Mouse (Mus musculus): Measurements from ENCODE around the gene Podxl2. TPM values are rescaled to one million over a fixed set of nuclear protein-coding genes. Genes with fewer than 3 reads are reported as not detected.

Podxl2 gene
- polyA plus RNA-seq, 1 experiment from 2014 or later: 10.7 TPM

- peaks cover 13% of the 10 kb centered on the region for H3K4me1 ChIP-seq (replicated peaks; ENCODE audit: control insufficient read depth, insufficient read depth, low read length)
- DNase-seq (ENCODE audit: low spot score) (no peak), ATAC-seq (replicated peaks; ENCODE audit: low FRiP score) (no peak)
- H3K9me3 ChIP-seq (ENCODE audit: control insufficient read depth, low read length): no peaks in the 10 kb centered on the region
- H3K27me3 ChIP-seq (replicated peaks; ENCODE audit: control insufficient read depth, insufficient read depth, low read length): no peaks in the 10 kb centered on the region
- WGBS: 52% methylated on average over 9 of the region's 9 CpGs
- H3K27ac ChIP-seq (ENCODE audit: low read depth, low read length): peak overlapping the region; percentile 70
- peak overlapping the region; percentile 84 for H3K4me3 ChIP-seq (ENCODE audit: low read depth, low read length)
- peak overlapping the region; percentile 85 for H3K9ac ChIP-seq (ENCODE audit: low read depth, low read length)
- H3K36me3 ChIP-seq (ENCODE audit: control insufficient read depth, insufficient read depth, low read length): peaks cover 5% of the 10 kb centered on the region
- H3K4me2 ChIP-seq: peak overlapping the region; percentile 91
These were observed 33.9 kb downstream of the Podxl2 start for GRCm38 (mm10) chr6:88840791-88841513.

DNA sequence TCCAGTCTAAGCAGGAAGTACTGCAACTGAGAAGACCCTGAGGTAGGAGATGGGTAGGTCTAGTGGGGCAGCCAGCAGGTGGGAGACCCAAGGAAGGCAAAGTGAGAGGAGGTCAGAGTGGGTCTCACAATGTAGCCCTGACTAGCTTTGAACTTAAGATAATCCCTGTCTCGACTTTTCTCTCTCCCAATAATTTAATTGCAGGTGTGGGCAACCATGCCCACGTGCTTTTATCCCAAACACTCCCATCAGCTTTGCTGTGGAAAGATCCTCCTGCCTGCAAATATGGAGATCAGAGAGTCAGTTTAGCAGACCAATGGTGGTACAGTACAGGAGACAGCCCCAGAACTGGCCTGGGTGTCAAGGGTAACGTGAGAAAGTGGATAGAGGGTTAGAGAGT is 34.6 kb downstream of the Podxl2 start:
- H3K4me1 ChIP-seq (replicated peaks; ENCODE audit: control insufficient read depth, insufficient read depth, low read length): peaks cover 15% of the 10 kb centered on the region
- H3K4me3 ChIP-seq (ENCODE audit: low read depth, low read length): no peak overlapping the region
- ATAC-seq (replicated peaks; ENCODE audit: low FRiP score): no peak
- H3K9me3 ChIP-seq (ENCODE audit: control insufficient read depth, low read length): no peaks in the 10 kb centered on the region
- DNase-seq (ENCODE audit: low spot score): no peak
- no peaks in the 10 kb centered on the region for H3K27me3 ChIP-seq (replicated peaks; ENCODE audit: control insufficient read depth, insufficient read depth, low read length)
- 74% methylated on average over 3 of the region's 3 CpGs for WGBS
- no peak overlapping the region for H3K27ac ChIP-seq (ENCODE audit: low read depth, low read length)
- H3K4me2 ChIP-seq: peak overlapping the region; percentile 91
- no peak overlapping the region for H3K9ac ChIP-seq (ENCODE audit: low read depth, low read length)
- H3K36me3 ChIP-seq (ENCODE audit: control insufficient read depth, insufficient read depth, low read length): peaks cover 5% of the 10 kb centered on the region

DNA sequence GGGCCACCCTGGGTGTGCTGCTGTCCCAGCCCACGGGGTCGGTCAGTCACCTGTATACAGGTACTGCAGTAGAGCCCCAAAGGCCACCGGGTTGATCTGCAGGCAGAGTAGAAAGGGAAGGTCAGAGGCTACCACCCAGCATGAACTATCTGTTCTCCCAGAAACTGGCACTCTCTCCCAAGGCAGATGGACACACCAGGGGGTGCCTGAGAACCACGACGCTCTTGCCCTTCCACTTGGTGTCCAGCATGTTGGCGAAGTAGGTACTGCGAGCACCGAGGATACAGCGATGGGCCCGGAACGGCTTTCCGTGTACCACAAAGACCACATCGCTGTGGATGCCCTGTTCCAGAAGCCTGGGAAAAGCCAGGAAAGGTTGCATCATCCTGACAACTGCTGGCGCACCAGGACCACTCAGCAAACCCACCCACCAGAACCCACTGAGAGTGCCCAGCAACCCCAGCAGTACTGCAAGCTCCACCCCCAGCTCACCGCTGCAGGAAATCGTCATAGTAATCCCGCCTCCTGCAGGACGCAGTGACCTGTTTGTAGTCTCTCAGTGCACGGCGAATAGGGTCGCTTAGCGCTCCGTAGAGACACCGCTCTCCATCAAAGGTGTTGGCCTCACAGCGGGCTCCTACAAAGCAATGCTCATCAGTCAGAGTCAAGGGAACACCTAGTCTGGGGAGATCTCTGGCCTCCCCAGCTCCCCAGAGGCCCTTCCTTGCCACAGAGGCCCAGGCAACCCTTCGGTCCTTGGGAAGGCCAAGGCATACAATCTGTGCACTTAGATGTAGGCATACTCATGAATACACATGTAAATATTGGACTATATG is 35.5 kb downstream of the Podxl2 start:
- no peak overlapping the region for H3K4me2 ChIP-seq
- H3K27me3 ChIP-seq (replicated peaks; ENCODE audit: control insufficient read depth, insufficient read depth, low read length): no peaks in the 10 kb centered on the region
- H3K27ac ChIP-seq (ENCODE audit: low read depth, low read length): no peak overlapping the region
- H3K4me3 ChIP-seq (ENCODE audit: low read depth, low read length): no peak overlapping the region
- DNase-seq (ENCODE audit: low spot score): no peak
- H3K9ac ChIP-seq (ENCODE audit: low read depth, low read length): no peak overlapping the region
- ATAC-seq (replicated peaks; ENCODE audit: low FRiP score): no peak
- peaks cover 18% of the 10 kb centered on the region for H3K4me1 ChIP-seq (replicated peaks; ENCODE audit: control insufficient read depth, insufficient read depth, low read length)
- H3K36me3 ChIP-seq (ENCODE audit: control insufficient read depth, insufficient read depth, low read length): peaks cover 5% of the 10 kb centered on the region
- whole genome bisulfite sequencing: 82% methylated on average over 26 of the region's 26 CpGs
- H3K9me3 ChIP-seq (ENCODE audit: control insufficient read depth, low read length): no peaks in the 10 kb centered on the region

DNA sequence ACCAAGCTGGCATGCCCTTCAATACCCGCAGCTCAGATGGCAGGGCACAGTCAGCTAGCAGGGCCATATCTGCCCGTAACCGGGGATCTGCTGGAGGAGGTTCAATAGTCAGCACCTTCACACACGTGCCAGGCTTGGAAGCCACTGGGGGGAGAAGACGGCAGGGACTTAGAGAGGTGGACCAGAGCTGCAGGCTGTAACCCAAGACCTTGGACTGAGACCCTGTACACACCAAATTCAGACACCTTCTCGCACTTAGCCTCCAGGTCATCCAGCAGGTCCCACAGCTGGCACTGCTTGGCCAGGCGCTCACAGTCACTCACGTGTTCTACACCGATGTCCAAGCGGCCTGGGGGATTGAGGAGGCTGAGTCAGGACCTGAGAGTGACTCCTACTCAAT is 36.2 kb downstream of the Podxl2 start:
- Histone ChIP-seq H3K27ac (ENCODE audit: low read depth, low read length) (no peak overlapping the region), H3K4me1 (replicated peaks; ENCODE audit: control insufficient read depth, insufficient read depth, low read length) (peaks cover 19% of the 10 kb centered on the region), H3K27me3 (replicated peaks; ENCODE audit: control insufficient read depth, insufficient read depth, low read length) (no peaks in the 10 kb centered on the region), H3K4me3 (ENCODE audit: low read depth, low read length) (no peak overlapping the region), H3K9ac (ENCODE audit: low read depth, low read length) (no peak overlapping the region), H3K36me3 (ENCODE audit: control insufficient read depth, insufficient read depth, low read length) (peaks cover 5% of the 10 kb centered on the region), H3K4me2 (no peak overlapping the region), H3K9me3 (ENCODE audit: control insufficient read depth, low read length) (no peaks in the 10 kb centered on the region)
- WGBS: 92% methylated on average over 10 of the region's 10 CpGs
- DNase-seq (ENCODE audit: low spot score) (no peak), ATAC-seq (replicated peaks; ENCODE audit: low FRiP score) (no peak)

DNA sequence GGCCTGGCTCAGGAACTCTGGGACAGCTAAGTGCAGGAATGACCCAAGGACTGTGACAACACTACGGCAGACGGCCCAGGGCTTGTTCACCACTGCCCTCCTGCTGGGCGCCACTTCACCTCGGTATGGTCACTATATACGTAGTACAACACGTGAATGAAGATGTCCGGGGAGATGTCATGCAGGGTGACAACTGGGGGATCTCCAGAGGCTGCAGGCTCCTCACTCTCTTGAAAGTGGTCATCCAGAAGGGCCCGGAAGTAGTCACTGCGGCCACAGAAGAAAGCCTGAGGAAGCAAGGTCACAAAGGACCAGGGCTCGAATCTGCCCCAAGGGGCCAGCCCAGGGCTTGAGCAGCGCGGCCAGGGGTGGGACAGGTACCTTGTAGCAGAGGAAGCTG is 36.8 kb downstream of the Podxl2 start:
- no peak for ATAC-seq (replicated peaks; ENCODE audit: low FRiP score)
- Histone ChIP-seq H3K9ac (ENCODE audit: low read depth, low read length) (no peak overlapping the region), H3K27ac (ENCODE audit: low read depth, low read length) (no peak overlapping the region)

GRCm38 (mm10) chr6:88836178-88836819 is 38.5 kb downstream of the Podxl2 start:
- ATAC-seq (replicated peaks; ENCODE audit: low FRiP score) (no peak), DNase-seq (ENCODE audit: low spot score) (no peak)
- H3K27me3 ChIP-seq (replicated peaks; ENCODE audit: control insufficient read depth, insufficient read depth, low read length): no peaks in the 10 kb centered on the region
- H3K4me2 ChIP-seq: no peak overlapping the region
- H3K36me3 ChIP-seq (ENCODE audit: control insufficient read depth, insufficient read depth, low read length): peaks cover 5% of the 10 kb centered on the region
- no peaks in the 10 kb centered on the region for H3K9me3 ChIP-seq (ENCODE audit: control insufficient read depth, low read length)
- H3K4me3 ChIP-seq (ENCODE audit: low read depth, low read length): no peak overlapping the region
- H3K4me1 ChIP-seq (replicated peaks; ENCODE audit: control insufficient read depth, insufficient read depth, low read length): peaks cover 18% of the 10 kb centered on the region
- H3K9ac ChIP-seq (ENCODE audit: low read depth, low read length): no peak overlapping the region
- H3K27ac ChIP-seq (ENCODE audit: low read depth, low read length): no peak overlapping the region
- WGBS: 93% methylated on average over 28 of the region's 28 CpGs

More for the DNA sequence above, 36.8 kb downstream of the Podxl2 start:
- Histone ChIP-seq H3K9me3 (ENCODE audit: control insufficient read depth, low read length) (no peaks in the 10 kb centered on the region), H3K27me3 (replicated peaks; ENCODE audit: control insufficient read depth, insufficient read depth, low read length) (no peaks in the 10 kb centered on the region), H3K4me1 (replicated peaks; ENCODE audit: control insufficient read depth, insufficient read depth, low read length) (peaks cover 18% of the 10 kb centered on the region), H3K36me3 (ENCODE audit: control insufficient read depth, insufficient read depth, low read length) (peaks cover 5% of the 10 kb centered on the region), H3K4me3 (ENCODE audit: low read depth, low read length) (no peak overlapping the region), H3K4me2 (no peak overlapping the region)
- 89% methylated on average over 12 of the region's 12 CpGs for WGBS
- no peak for DNase-seq (ENCODE audit: low spot score)

DNA sequence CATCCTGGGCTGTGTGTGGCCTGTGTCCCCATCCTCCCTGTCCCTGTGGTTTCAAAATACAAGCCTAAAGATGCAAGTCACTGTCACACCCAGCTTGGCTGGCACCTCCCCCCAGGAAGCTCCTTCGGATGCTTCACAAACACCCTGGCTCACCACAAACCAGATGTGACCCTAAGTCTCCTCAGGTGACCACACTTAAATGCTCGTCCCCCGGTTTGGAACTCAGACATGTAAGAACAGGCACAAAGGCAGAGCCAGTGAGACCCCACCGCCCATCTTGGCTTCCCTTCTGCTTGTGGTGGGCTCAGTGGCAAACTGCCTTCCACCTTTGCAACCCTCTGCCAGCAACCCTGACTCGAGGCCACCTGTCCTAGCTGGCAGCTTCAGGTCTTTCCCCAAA is 39.8 kb downstream of the Podxl2 start:
- Histone ChIP-seq H3K4me3 (ENCODE audit: low read depth, low read length) (no peak overlapping the region), H3K27me3 (replicated peaks; ENCODE audit: control insufficient read depth, insufficient read depth, low read length) (no peaks in the 10 kb centered on the region), H3K9me3 (ENCODE audit: control insufficient read depth, low read length) (no peaks in the 10 kb centered on the region), H3K4me2 (no peak overlapping the region), H3K9ac (ENCODE audit: low read depth, low read length) (no peak overlapping the region), H3K36me3 (ENCODE audit: control insufficient read depth, insufficient read depth, low read length) (peaks cover 5% of the 10 kb centered on the region), H3K4me1 (replicated peaks; ENCODE audit: control insufficient read depth, insufficient read depth, low read length) (peaks cover 9% of the 10 kb centered on the region), H3K27ac (ENCODE audit: low read depth, low read length) (no peak overlapping the region)
- 46% methylated on average over 5 of the region's 5 CpGs for WGBS
- DNase-seq (ENCODE audit: low spot score) (no peak), ATAC-seq (replicated peaks; ENCODE audit: low FRiP score) (peak; percentile 51; the same call in 1 of the 2 replicates)

DNA sequence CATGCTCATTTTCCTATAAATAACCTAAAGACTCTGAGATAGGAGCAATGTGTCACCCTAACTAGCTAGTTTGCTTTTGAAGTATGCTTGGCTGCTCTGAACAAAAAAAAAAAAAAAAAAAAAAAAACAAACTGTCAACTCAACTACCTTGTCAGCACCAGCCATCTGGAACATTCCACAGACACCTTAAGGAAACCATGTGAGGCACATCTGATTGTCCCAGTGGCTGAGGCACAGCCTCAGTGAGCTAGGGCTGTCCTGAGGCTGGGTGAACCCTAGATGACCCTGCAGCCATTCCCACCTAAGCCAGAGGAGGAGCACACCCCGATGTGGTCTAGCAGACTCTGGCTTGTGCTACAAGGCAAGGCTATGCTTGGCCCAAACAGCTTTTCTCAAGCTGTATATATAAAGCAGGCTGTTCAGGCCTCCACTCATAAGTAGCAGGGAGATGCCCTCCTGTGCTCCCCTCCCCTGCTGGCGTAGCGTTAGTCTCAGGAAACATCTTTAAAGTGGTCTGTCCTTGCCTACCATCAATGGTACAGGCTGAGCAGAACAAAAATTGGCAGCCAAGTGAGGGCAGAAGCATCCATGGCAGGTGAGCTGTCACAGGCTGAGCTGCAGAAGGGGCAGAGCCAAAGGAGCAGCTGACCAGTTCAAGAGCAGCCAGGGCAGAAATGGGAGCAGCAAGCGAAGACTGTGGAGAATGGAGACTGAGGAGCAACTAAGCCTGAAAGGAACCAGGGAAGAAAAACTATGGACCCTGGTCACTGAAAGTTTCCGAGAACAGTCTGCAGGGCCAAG is 41.3 kb downstream of the Podxl2 start:
- WGBS: 72% methylated on average over 5 of the region's 5 CpGs
- Histone ChIP-seq H3K4me2 (no peak overlapping the region), H3K4me1 (replicated peaks; ENCODE audit: control insufficient read depth, insufficient read depth, low read length) (peaks cover 9% of the 10 kb centered on the region), H3K27ac (ENCODE audit: low read depth, low read length) (no peak overlapping the region), H3K27me3 (replicated peaks; ENCODE audit: control insufficient read depth, insufficient read depth, low read length) (no peaks in the 10 kb centered on the region), H3K9me3 (ENCODE audit: control insufficient read depth, low read length) (no peaks in the 10 kb centered on the region), H3K4me3 (ENCODE audit: low read depth, low read length) (no peak overlapping the region), H3K9ac (ENCODE audit: low read depth, low read length) (no peak overlapping the region), H3K36me3 (ENCODE audit: control insufficient read depth, insufficient read depth, low read length) (peaks cover 5% of the 10 kb centered on the region)
- DNase-seq (ENCODE audit: low spot score): no peak
- no peak for ATAC-seq (replicated peaks; ENCODE audit: low FRiP score)
